Mouse (Mus musculus) liver, embryonic 11.5 days (tissue): ENCODE results near the gene Haus2. TPM values are rescaled to one million over a fixed set of nuclear protein-coding genes. Genes with fewer than 3 reads are reported as not detected.

Source experiments
- ATAC-seq: fragments of 200-750 bp; cut with Nextera tagmentation; replicated peaks from 2 replicates; pipeline ENCODE4 v1.8.0; 2017; ENCODE audit warnings: moderate number of reproducible peaks, mild to moderate bottlenecking, moderate TSS enrichment, moderate library complexity; ENCODE audit not compliant: low FRiP score
- DNase-seq: peaks from one replicate; pipeline ENCODE4 v3.0.0-alpha.2; 2017; ENCODE audit warnings: low spot score
- H3K27ac ChIP-seq: fragments of 300-500 bp; sonication (generic); 2 replicates; pipeline ENCODE4 v1.5.1; 2014; ENCODE audit warnings: mild to moderate bottlenecking, low read depth, low read length, control low read depth
- H3K27me3 ChIP-seq: fragments of 300-500 bp; sonication (generic); replicated peaks from 2 replicates; pipeline ENCODE4 v1.6.1; 2014; ENCODE audit warnings: low read length, mixed read lengths; ENCODE audit not compliant: control insufficient read depth, insufficient read depth
- H3K36me3 ChIP-seq: fragments of 300-500 bp; sonication (generic); 2 replicates; pipeline ENCODE4 v1.6.1; 2014; ENCODE audit warnings: mild to moderate bottlenecking, low read length, moderate library complexity, mixed read lengths; ENCODE audit not compliant: control insufficient read depth, insufficient read depth
- H3K4me1 ChIP-seq: fragments of 300-500 bp; sonication (generic); replicated peaks from 2 replicates; pipeline ENCODE4 v1.6.1; 2014; ENCODE audit warnings: low read length, mixed read lengths; ENCODE audit not compliant: control insufficient read depth, insufficient read depth
- H3K4me2 ChIP-seq: fragments of 300-500 bp; sonication (generic); 2 replicates; pipeline ENCODE4 v1.6.1; 2014; ENCODE audit warnings: mild to moderate bottlenecking, control low read depth, moderate library complexity
- H3K4me3 ChIP-seq: fragments of 300-500 bp; sonication (generic); 2 replicates; pipeline ENCODE4 v1.5.1; 2014; ENCODE audit warnings: low read depth, low read length, control low read depth
- H3K9ac ChIP-seq: fragments of 300-500 bp; sonication (generic); 2 replicates; pipeline ENCODE4 v1.6.1; 2014; ENCODE audit warnings: low read depth, low read length, control low read depth
- H3K9me3 ChIP-seq: fragments of 300-500 bp; sonication (generic); 2 replicates; pipeline ENCODE4 v1.6.1; 2016; ENCODE audit warnings: low read length, inconsistent platforms, mixed read lengths; ENCODE audit not compliant: control insufficient read depth
- WGBS: fragments of 180-500 bp; shearing (Covaris S2); extraction: QIAGEN DNeasy Blood & Tissue Kit; methylation state at CpG from one replicate; pipeline ENCODE4 v1.1.7; 2014; 5-methylcytosine and 5-hydroxymethylcytosine counted together
- polyA plus RNA-seq: library from polyadenylated mRNA; unstranded; fragments of >200 nt; fragmentation: Nextera tagmentation; extraction: Ambion mirVana; gene quantifications from 2 replicates; pipeline ENCODE4 v1.2.1, GENCODE M21; 2014

The Haus2 gene
- polyA plus RNA-seq, 1 experiment from 2014 or later = 30.6 TPM

GRCm38 (mm10) chr2:120630246-120630645 is 21.1 kb downstream of the Haus2 start:
- no peaks in the 10 kb centered on the region for H3K27me3 ChIP-seq
- H3K4me2 ChIP-seq = peak overlapping the region; percentile 80; the same call in 1 of the 2 replicates
- ATAC-seq (no peak), DNase-seq (no peak)
- no peaks in the 10 kb centered on the region for H3K9me3 ChIP-seq
- H3K36me3 ChIP-seq = peaks cover 3% of the 10 kb centered on the region; the same call in 1 of the 2 replicates
- H3K4me1 ChIP-seq = peaks cover 13% of the 10 kb centered on the region
- H3K27ac ChIP-seq = no peak overlapping the region
- 70% methylated on average over 2 of the region's 2 CpGs for WGBS
- no peak overlapping the region for H3K9ac ChIP-seq
- H3K4me3 ChIP-seq = no peak overlapping the region

- WGBS = 53% methylated on average over 2 of the region's 2 CpGs
- DNase-seq (no peak), ATAC-seq (no peak)
- Histone ChIP-seq H3K27ac (no peak overlapping the region), H3K4me1 (peaks cover 13% of the 10 kb centered on the region), H3K27me3 (no peaks in the 10 kb centered on the region), H3K4me3 (no peak overlapping the region), H3K9me3 (no peaks in the 10 kb centered on the region), H3K4me2 (no peak overlapping the region), H3K9ac (no peak overlapping the region), H3K36me3 (peaks cover 3% of the 10 kb centered on the region; the same call in 1 of the 2 replicates)
Observed at GRCm38 (mm10) chr2:120630655-120631054, 21.5 kb downstream of the Haus2 start.

DNA sequence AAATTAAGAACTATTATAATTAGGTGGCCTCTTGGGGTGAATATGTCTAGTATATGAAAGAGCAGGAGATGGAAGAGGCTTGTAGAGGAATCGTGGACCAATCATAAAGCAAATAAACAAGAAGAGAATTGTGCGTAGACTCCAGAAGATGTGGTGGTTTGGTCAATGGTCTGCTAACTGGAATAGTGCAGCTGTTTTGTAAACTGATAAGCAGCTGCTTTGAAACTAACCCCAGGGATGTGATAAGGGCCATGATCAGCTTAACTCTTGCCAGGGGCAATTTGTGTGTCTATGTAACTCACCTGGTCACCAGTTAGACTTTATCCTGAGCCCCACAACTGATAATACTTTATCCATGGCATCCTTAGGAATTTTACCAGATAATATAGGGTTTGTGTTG is 22.3 kb downstream of the Haus2 start:
- peaks cover 3% of the 10 kb centered on the region; the same call in 1 of the 2 replicates for H3K36me3 ChIP-seq
- no peak overlapping the region for H3K27ac ChIP-seq
- no peaks in the 10 kb centered on the region for H3K27me3 ChIP-seq
- H3K4me2 ChIP-seq = no peak overlapping the region
- no peak overlapping the region for H3K9ac ChIP-seq
- H3K4me3 ChIP-seq = no peak overlapping the region
- DNase-seq (no peak), ATAC-seq (no peak)
- H3K9me3 ChIP-seq = no peaks in the 10 kb centered on the region
- 44% methylated on average over 2 of the region's 2 CpGs for WGBS
- H3K4me1 ChIP-seq = peaks cover 13% of the 10 kb centered on the region

- no peak overlapping the region for H3K4me2 ChIP-seq
- no peak overlapping the region for H3K27ac ChIP-seq
- peaks cover 3% of the 10 kb centered on the region; the same call in 1 of the 2 replicates for H3K36me3 ChIP-seq
- no peaks in the 10 kb centered on the region for H3K9me3 ChIP-seq
- no peak overlapping the region for H3K9ac ChIP-seq
- no peak overlapping the region for H3K4me3 ChIP-seq
- peaks cover 13% of the 10 kb centered on the region for H3K4me1 ChIP-seq
- DNase-seq (no peak), ATAC-seq (no peak)
- H3K27me3 ChIP-seq = no peaks in the 10 kb centered on the region
- 39% methylated on average over 4 of the region's 4 CpGs for WGBS
Observed at GRCm38 (mm10) chr2:120631957-120632356, 22.8 kb downstream of the Haus2 start.

DNA sequence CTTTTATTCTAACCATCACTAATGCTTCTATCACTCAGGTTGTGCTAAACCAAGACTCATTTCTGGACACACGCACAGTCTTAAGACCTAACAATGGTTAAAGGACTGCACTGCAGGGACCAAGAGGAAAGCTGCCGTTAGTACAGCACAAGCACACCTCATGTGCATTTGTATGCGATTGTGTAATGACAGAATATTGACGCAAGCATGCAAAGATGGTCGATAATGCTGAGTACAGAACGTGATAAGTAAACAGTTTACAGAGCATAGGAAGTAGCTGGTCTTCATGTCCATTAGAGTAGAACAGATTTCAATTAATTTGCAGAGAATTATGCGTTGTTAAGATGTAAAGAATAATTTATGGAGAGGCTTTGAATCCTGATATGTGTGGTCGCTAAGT is 31.7 kb downstream of the Haus2 start:
- Histone ChIP-seq H3K4me1 (no peaks in the 10 kb centered on the region), H3K9me3 (no peaks in the 10 kb centered on the region), H3K4me2 (no peak overlapping the region), H3K4me3 (no peak overlapping the region), H3K27ac (no peak overlapping the region), H3K27me3 (no peaks in the 10 kb centered on the region), H3K9ac (no peak overlapping the region), H3K36me3 (no peaks in the 10 kb centered on the region)
- no peak for ATAC-seq
- DNase-seq = no peak
- 84% methylated on average over 8 of the region's 8 CpGs for WGBS

- Histone ChIP-seq H3K4me2 (no peak overlapping the region), H3K9ac (no peak overlapping the region), H3K36me3 (no peaks in the 10 kb centered on the region), H3K27ac (no peak overlapping the region), H3K9me3 (no peaks in the 10 kb centered on the region), H3K4me1 (no peaks in the 10 kb centered on the region), H3K27me3 (no peaks in the 10 kb centered on the region), H3K4me3 (no peak overlapping the region)
- DNase-seq = no peak
- WGBS = 86% methylated on average over 7 of the region's 7 CpGs
- no peak for ATAC-seq
Observed at GRCm38 (mm10) chr2:120643836-120644235, 34.7 kb downstream of the Haus2 start.

- DNase-seq = no peak
- 56% methylated on average over 4 of the region's 4 CpGs for WGBS
Observed at GRCm38 (mm10) chr2:120646777-120647176, 37.6 kb downstream of the Haus2 start.

GRCm38 (mm10) chr2:120652256-120652924 is 43.2 kb downstream of the Haus2 start:
- WGBS = 62% methylated on average over 7 of the region's 7 CpGs
- Histone ChIP-seq H3K4me1 (peaks cover 17% of the 10 kb centered on the region), H3K27me3 (no peaks in the 10 kb centered on the region), H3K27ac (0 out of 2 replicates have a peak overlapping the region, but pooled peaks have one; percentile 3), H3K36me3 (no peaks in the 10 kb centered on the region), H3K4me2 (no peak overlapping the region), H3K4me3 (no peak overlapping the region), H3K9ac (no peak overlapping the region), H3K9me3 (no peaks in the 10 kb centered on the region)
- DNase-seq (no peak), ATAC-seq (no peak)

More at GRCm38 (mm10) chr2:120646777-120647176, 37.6 kb downstream of the Haus2 start:
- H3K36me3 ChIP-seq = no peaks in the 10 kb centered on the region
- no peaks in the 10 kb centered on the region for H3K9me3 ChIP-seq
- ATAC-seq = no peak
- H3K9ac ChIP-seq = no peak overlapping the region
- H3K27ac ChIP-seq = no peak overlapping the region
- H3K27me3 ChIP-seq = no peaks in the 10 kb centered on the region
- no peaks in the 10 kb centered on the region for H3K4me1 ChIP-seq
- no peak overlapping the region for H3K4me2 ChIP-seq
- H3K4me3 ChIP-seq = no peak overlapping the region

DNA sequence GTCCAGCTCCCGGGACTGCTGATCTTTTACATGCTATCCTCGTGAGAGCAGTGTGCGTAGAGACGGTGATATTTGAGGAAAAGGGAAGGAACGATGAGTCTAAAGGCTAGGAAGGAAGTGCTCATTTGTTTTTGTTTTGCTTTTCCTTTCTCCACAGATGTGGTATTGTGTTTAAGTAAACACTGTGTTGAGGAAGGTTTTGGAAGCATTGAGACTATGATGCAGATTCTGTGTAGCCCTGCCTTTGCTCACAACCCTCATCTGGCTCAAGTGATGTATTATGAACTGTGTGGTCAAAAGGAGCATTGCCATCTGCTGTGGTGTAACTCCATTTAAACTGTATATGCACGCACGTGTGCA is 43.7 kb downstream of the Haus2 start:
- ATAC-seq = no peak
- Histone ChIP-seq H3K9ac (no peak overlapping the region), H3K27ac (no peak overlapping the region), H3K9me3 (no peaks in the 10 kb centered on the region), H3K4me2 (no peak overlapping the region), H3K4me1 (peaks cover 17% of the 10 kb centered on the region), H3K4me3 (no peak overlapping the region), H3K36me3 (no peaks in the 10 kb centered on the region), H3K27me3 (no peaks in the 10 kb centered on the region)
- no peak for DNase-seq
- WGBS = 66% methylated on average over 7 of the region's 7 CpGs
